ENCODE assay signal across 29 mouse cellular contexts in genomic region chr17:62634937-62635336, GRCm38 (mm10).
A peak's percentile ranks its signal among the peaks of the same experiment; 100 is the strongest.
DNase-seq lines count a peak whose midpoint lies in the region; ATAC-seq and TF ChIP-seq lines count a peak whose summit lies in the region.
"Had no signal": no experiment of that assay in that cellular context is flagged by ENCODE, and none has a peak within 500 bp of the region (broad histone marks: within the 10 kb centered on the region; RNA-seq: fewer than 3 reads in every experiment).

No protein-coding gene starts in this region.

- H3K9me3 ChIP-seq in heart, embryonic 10.5 days, result no peaks in the 10 kb centered on the region
- no peaks in the 10 kb centered on the region for H3K9me3 ChIP-seq in hindbrain, embryonic 11.5 days (ENCODE audit: control insufficient read depth, low read length)
- H3K9me3 ChIP-seq: embryonic facial prominence, embryonic 13.5 days; embryonic facial prominence, embryonic 15.5 days; forebrain, embryonic 10.5 days; forebrain, embryonic 12.5 days had no signal

- no peaks in the 10 kb centered on the region for H3K36me3 ChIP-seq in heart, embryonic 10.5 days
- no peaks in the 10 kb centered on the region for H3K36me3 ChIP-seq in kidney, adult 2 months (ENCODE audit: control insufficient read depth, insufficient read depth, low read length)
- no peaks in the 10 kb centered on the region for H3K36me3 ChIP-seq in hindbrain, embryonic 11.5 days (ENCODE audit: control insufficient read depth, insufficient read depth, low read length)
- H3K36me3 ChIP-seq: embryonic facial prominence, embryonic 13.5 days; embryonic facial prominence, embryonic 15.5 days; forebrain, embryonic 12.5 days; G1E had no signal

- no peak overlapping the region for H3K4me2 ChIP-seq in hindbrain, embryonic 11.5 days (replicated peaks; ENCODE audit: low read depth, low read length)
- H3K4me2 ChIP-seq: embryonic facial prominence, embryonic 13.5 days; embryonic facial prominence, embryonic 15.5 days; forebrain, embryonic 12.5 days had no signal

- peak; percentile 24 for DNase-seq in heart, embryonic 10.5 days (ENCODE audit: low spot score)
- DNase-seq in heart, postnatal 36 days, result no peak
- DNase-seq in kidney, adult 2 months, result no peak
- DNase-seq in kidney, adult 18-20 months, result no peak
- peak; percentile 80 for DNase-seq in Muller cell, postnatal 12 days (ENCODE audit: inconsistent ontology term)
- DNase-seq in gonadal fat pad, adult 2 months (ENCODE audit: low read depth), result peak; percentile 74
- DNase-seq in hindbrain, embryonic 11.5 days (ENCODE audit: low spot score), result no peak
- no peak for DNase-seq in frontal cortex, postnatal 14 days (ENCODE audit: low spot score in 2 of 2)
- DNase-seq: adrenal gland, adult 8-10 months; adrenal gland, postnatal 14 days; adrenal gland, postnatal 36 days; B cell, adult 2 months; cerebellum, adult 11-12 months; cerebellum, adult 2 months; cerebellum, adult 9-10 months; cerebellum, postnatal 14 days; cerebellum, postnatal 36 days; embryo, embryonic 11 days had no signal

- H3K4me3 ChIP-seq in heart, embryonic 10.5 days, result no peak overlapping the region
- H3K4me3 ChIP-seq in kidney, adult 2 months (ENCODE audit: insufficient read depth, low read depth, low read length), result no peak overlapping the region
- no peak overlapping the region for H3K4me3 ChIP-seq in hindbrain, embryonic 11.5 days (ENCODE audit: low read depth, low read length)
- H3K4me3 ChIP-seq: embryonic facial prominence, embryonic 13.5 days; embryonic facial prominence, embryonic 15.5 days; erythroblast, embryonic 14.5 days; forebrain, embryonic 10.5 days; forebrain, embryonic 12.5 days had no signal

- peaks cover 5% of the 10 kb centered on the region; the same call in 1 of the 2 replicates for H3K4me1 ChIP-seq in heart, embryonic 10.5 days
- no peaks in the 10 kb centered on the region for H3K4me1 ChIP-seq in kidney, adult 2 months (ENCODE audit: control insufficient read depth, insufficient read depth, low read length)
- H3K4me1 ChIP-seq in hindbrain, embryonic 11.5 days (replicated peaks; ENCODE audit: control insufficient read depth, insufficient read depth, low read length), result no peaks in the 10 kb centered on the region
- H3K4me1 ChIP-seq: embryonic facial prominence, embryonic 15.5 days; forebrain, embryonic 12.5 days had no signal

- no peak overlapping the region for H3K27ac ChIP-seq in heart, embryonic 10.5 days
- H3K27ac ChIP-seq in kidney, adult 2 months (ENCODE audit: insufficient read depth, low read depth, low read length), result peak overlapping the region; percentile 31; the same call in 1 of the 2 replicates
- no peak overlapping the region for H3K27ac ChIP-seq in hindbrain, embryonic 11.5 days (ENCODE audit: low read depth, low read length)
- H3K27ac ChIP-seq: embryonic facial prominence, embryonic 13.5 days; embryonic facial prominence, embryonic 15.5 days; forebrain, embryonic 10.5 days; forebrain, embryonic 12.5 days had no signal

- 74% methylated on average over 3 of the region's 3 CpGs for WGBS in heart, embryonic 10.5 days
- WGBS in kidney, adult 2 months, result 44% methylated on average over 3 of the region's 3 CpGs
- WGBS in hindbrain, embryonic 11.5 days, result 77% methylated on average over 3 of the region's 3 CpGs

- no peak for TF ChIP-seq POLR2A in kidney, adult 2 months (IDR thresholded peaks at IDR 0.05; ENCODE audit: low read depth, low read length)

- no peak for ATAC-seq in hindbrain, embryonic 11.5 days (ENCODE audit: low FRiP score)
- ATAC-seq: activated CD4-positive, CD25-positive, alpha-beta regulatory T cell, adult 4 months; CD4-positive, CD25-positive, alpha-beta regulatory T cell, adult 4 months; forebrain, embryonic 14.5 days; forebrain, embryonic 16.5 days had no signal

- TF ChIP-seq CTCF in kidney, adult 2 months (conservative IDR thresholded peaks at IDR 0.05; ENCODE audit: insufficient read depth, insufficient read length, low read depth, low read length), result no peak

- no peak overlapping the region for H3K9ac ChIP-seq in hindbrain, embryonic 11.5 days (ENCODE audit: low read depth, low read length)
- H3K9ac ChIP-seq: embryonic facial prominence, embryonic 13.5 days; embryonic facial prominence, embryonic 15.5 days; forebrain, embryonic 12.5 days had no signal

- intact Hi-C loops in heart, postnatal 36 days (cut with DNase I), result loop anchor here (5.0 kb wide), 1 partner anchor 313 kb away; no protein-coding TSS in a partner anchor

- no peaks in the 10 kb centered on the region for H3K27me3 ChIP-seq in heart, embryonic 10.5 days (ENCODE audit: insufficient read depth, poor library complexity, severe bottlenecking)
- no peaks in the 10 kb centered on the region for H3K27me3 ChIP-seq in kidney, adult 2 months (replicated peaks; ENCODE audit: control insufficient read depth, insufficient read depth, low read length)
- no peaks in the 10 kb centered on the region for H3K27me3 ChIP-seq in hindbrain, embryonic 11.5 days (ENCODE audit: control insufficient read depth, insufficient read depth, low read length)
- H3K27me3 ChIP-seq: CH12.LX; embryonic facial prominence, embryonic 13.5 days; embryonic facial prominence, embryonic 15.5 days; forebrain, embryonic 12.5 days had no signal

Comparison
In these comparisons a context has a peak if more than half of its experiments do, and no peak if none do; other contexts are left out.
1. DNase-seq: peak in heart, embryonic 10.5 days (single experiment), Muller cell, postnatal 12 days (single experiment) and gonadal fat pad, adult 2 months (single experiment); none in heart, postnatal 36 days (0 of 2), kidney, adult 2 months (single experiment), kidney, adult 18-20 months (single experiment), hindbrain, embryonic 11.5 days (single experiment) and frontal cortex, postnatal 14 days (0 of 2).